Mouse (Mus musculus): ENCODE data around the gene Fbln1. TPM values are rescaled to one million over a fixed set of nuclear protein-coding genes. Genes with fewer than 3 reads are reported as not detected.

The Fbln1 gene
- polyA plus RNA-seq, 1 experiment from 2014 or later = 188 TPM

GRCm38 (mm10) chr15:85303241-85303640 lies 97.5 kb downstream of the Fbln1 start:
- 80% methylated on average over 4 of the region's 4 CpGs for WGBS
- Histone ChIP-seq H3K27ac (ENCODE audit: low read depth, low read length) (no peak overlapping the region), H3K27me3 (ENCODE audit: control insufficient read depth, insufficient read depth, low read length) (no peaks in the 10 kb centered on the region), H3K36me3 (ENCODE audit: control insufficient read depth, insufficient read depth, low read length) (no peaks in the 10 kb centered on the region), H3K9me3 (ENCODE audit: control insufficient read depth, low read length) (no peaks in the 10 kb centered on the region), H3K9ac (ENCODE audit: low read depth, low read length) (no peak overlapping the region), H3K4me2 (replicated peaks; ENCODE audit: low read depth, low read length) (no peak overlapping the region), H3K4me3 (ENCODE audit: low read length) (no peak overlapping the region), H3K4me1 (ENCODE audit: control insufficient read depth, insufficient read depth, low read length) (peaks cover 2% of the 10 kb centered on the region; the same call in 1 of the 2 replicates)
- ATAC-seq (ENCODE audit: low FRiP score, low TSS enrichment) = no peak

- H3K4me3 ChIP-seq (ENCODE audit: low read length) = no peak overlapping the region
- no peaks in the 10 kb centered on the region for H3K27me3 ChIP-seq (ENCODE audit: control insufficient read depth, insufficient read depth, low read length)
- H3K36me3 ChIP-seq (ENCODE audit: control insufficient read depth, insufficient read depth, low read length) = no peaks in the 10 kb centered on the region
- H3K27ac ChIP-seq (ENCODE audit: low read depth, low read length) = no peak overlapping the region
- no peak for ATAC-seq (ENCODE audit: low FRiP score, low TSS enrichment)
- H3K9me3 ChIP-seq (ENCODE audit: control insufficient read depth, low read length) = no peaks in the 10 kb centered on the region
- H3K4me2 ChIP-seq (replicated peaks; ENCODE audit: low read depth, low read length) = no peak overlapping the region
- no peak overlapping the region for H3K9ac ChIP-seq (ENCODE audit: low read depth, low read length)
- no peaks in the 10 kb centered on the region for H3K4me1 ChIP-seq (ENCODE audit: control insufficient read depth, insufficient read depth, low read length)
- 86% methylated on average over 4 of the region's 4 CpGs for WGBS
Observed at GRCm38 (mm10) chr15:85303976-85304375, 98.2 kb downstream of the Fbln1 start.

- H3K4me2 ChIP-seq (replicated peaks; ENCODE audit: low read depth, low read length) = no peak overlapping the region
- H3K27ac ChIP-seq (ENCODE audit: low read depth, low read length) = no peak overlapping the region
- whole genome bisulfite sequencing = 92% methylated on average over 2 of the region's 2 CpGs
- no peaks in the 10 kb centered on the region for H3K4me1 ChIP-seq (ENCODE audit: control insufficient read depth, insufficient read depth, low read length)
- H3K9ac ChIP-seq (ENCODE audit: low read depth, low read length) = no peak overlapping the region
- no peak overlapping the region for H3K4me3 ChIP-seq (ENCODE audit: low read length)
- ATAC-seq (ENCODE audit: low FRiP score, low TSS enrichment) = no peak
- no peaks in the 10 kb centered on the region for H3K36me3 ChIP-seq (ENCODE audit: control insufficient read depth, insufficient read depth, low read length)
- H3K27me3 ChIP-seq (ENCODE audit: control insufficient read depth, insufficient read depth, low read length) = no peaks in the 10 kb centered on the region
- H3K9me3 ChIP-seq (ENCODE audit: control insufficient read depth, low read length) = no peaks in the 10 kb centered on the region
Observed at GRCm38 (mm10) chr15:85307061-85307660, 101.4 kb downstream of the Fbln1 start.

- no peak for ATAC-seq (ENCODE audit: low FRiP score, low TSS enrichment)
- WGBS = 66% methylated on average over 10 of the region's 10 CpGs
- Histone ChIP-seq H3K27ac (ENCODE audit: low read depth, low read length) (no peak overlapping the region), H3K9me3 (ENCODE audit: control insufficient read depth, low read length) (no peaks in the 10 kb centered on the region), H3K4me1 (ENCODE audit: control insufficient read depth, insufficient read depth, low read length) (no peaks in the 10 kb centered on the region), H3K4me2 (replicated peaks; ENCODE audit: low read depth, low read length) (no peak overlapping the region), H3K9ac (ENCODE audit: low read depth, low read length) (no peak overlapping the region), H3K27me3 (ENCODE audit: control insufficient read depth, insufficient read depth, low read length) (no peaks in the 10 kb centered on the region), H3K36me3 (ENCODE audit: control insufficient read depth, insufficient read depth, low read length) (no peaks in the 10 kb centered on the region), H3K4me3 (ENCODE audit: low read length) (no peak overlapping the region)
Observed at GRCm38 (mm10) chr15:85311058-85311657, 105.4 kb downstream of the Fbln1 start.

- Histone ChIP-seq H3K9me3 (ENCODE audit: control insufficient read depth, low read length) (no peaks in the 10 kb centered on the region), H3K9ac (ENCODE audit: low read depth, low read length) (no peak overlapping the region), H3K4me3 (ENCODE audit: low read length) (no peak overlapping the region), H3K27ac (ENCODE audit: low read depth, low read length) (no peak overlapping the region), H3K27me3 (ENCODE audit: control insufficient read depth, insufficient read depth, low read length) (no peaks in the 10 kb centered on the region), H3K4me2 (replicated peaks; ENCODE audit: low read depth, low read length) (no peak overlapping the region), H3K4me1 (ENCODE audit: control insufficient read depth, insufficient read depth, low read length) (no peaks in the 10 kb centered on the region), H3K36me3 (ENCODE audit: control insufficient read depth, insufficient read depth, low read length) (no peaks in the 10 kb centered on the region)
- ATAC-seq (ENCODE audit: low FRiP score, low TSS enrichment) = no peak
- WGBS = 57% methylated on average over 10 of the region's 13 CpGs
Observed at GRCm38 (mm10) chr15:85315378-85316025, 109.8 kb downstream of the Fbln1 start.

GRCm38 (mm10) chr15:85316342-85317140 lies 110.8 kb downstream of the Fbln1 start:
- Histone ChIP-seq H3K4me3 (ENCODE audit: low read length) (no peak overlapping the region), H3K36me3 (ENCODE audit: control insufficient read depth, insufficient read depth, low read length) (no peaks in the 10 kb centered on the region), H3K9ac (ENCODE audit: low read depth, low read length) (no peak overlapping the region), H3K9me3 (ENCODE audit: control insufficient read depth, low read length) (no peaks in the 10 kb centered on the region), H3K27ac (ENCODE audit: low read depth, low read length) (no peak overlapping the region), H3K27me3 (ENCODE audit: control insufficient read depth, insufficient read depth, low read length) (no peaks in the 10 kb centered on the region), H3K4me2 (replicated peaks; ENCODE audit: low read depth, low read length) (no peak overlapping the region), H3K4me1 (ENCODE audit: control insufficient read depth, insufficient read depth, low read length) (no peaks in the 10 kb centered on the region)
- 42% methylated on average over 14 of the region's 14 CpGs for WGBS
- no peak for ATAC-seq (ENCODE audit: low FRiP score, low TSS enrichment)

- Histone ChIP-seq H3K4me2 (replicated peaks; ENCODE audit: low read depth, low read length) (no peak overlapping the region), H3K4me3 (ENCODE audit: low read length) (no peak overlapping the region), H3K9me3 (ENCODE audit: control insufficient read depth, low read length) (no peaks in the 10 kb centered on the region), H3K27me3 (ENCODE audit: control insufficient read depth, insufficient read depth, low read length) (no peaks in the 10 kb centered on the region), H3K27ac (ENCODE audit: low read depth, low read length) (no peak overlapping the region), H3K4me1 (ENCODE audit: control insufficient read depth, insufficient read depth, low read length) (no peaks in the 10 kb centered on the region), H3K9ac (ENCODE audit: low read depth, low read length) (no peak overlapping the region), H3K36me3 (ENCODE audit: control insufficient read depth, insufficient read depth, low read length) (no peaks in the 10 kb centered on the region)
- no peak for ATAC-seq (ENCODE audit: low FRiP score, low TSS enrichment)
- 61% methylated on average over 11 of the region's 11 CpGs for WGBS
Observed at GRCm38 (mm10) chr15:85319924-85320668, 114.3 kb downstream of the Fbln1 start.

- H3K36me3 ChIP-seq (ENCODE audit: control insufficient read depth, insufficient read depth, low read length) = no peaks in the 10 kb centered on the region
- no peak overlapping the region for H3K4me3 ChIP-seq (ENCODE audit: low read length)
- ATAC-seq (ENCODE audit: low FRiP score, low TSS enrichment) = no peak
- H3K4me1 ChIP-seq (ENCODE audit: control insufficient read depth, insufficient read depth, low read length) = 0 out of 2 replicates have a peak, but pooled peaks cover 5% of the 10 kb centered on the region
- H3K27me3 ChIP-seq (ENCODE audit: control insufficient read depth, insufficient read depth, low read length) = no peaks in the 10 kb centered on the region
- WGBS = 88% methylated on average over 4 of the region's 4 CpGs
- H3K4me2 ChIP-seq (replicated peaks; ENCODE audit: low read depth, low read length) = no peak overlapping the region
- no peak overlapping the region for H3K27ac ChIP-seq (ENCODE audit: low read depth, low read length)
- no peak overlapping the region for H3K9ac ChIP-seq (ENCODE audit: low read depth, low read length)
- no peaks in the 10 kb centered on the region for H3K9me3 ChIP-seq (ENCODE audit: control insufficient read depth, low read length)
Observed at GRCm38 (mm10) chr15:85323214-85323613, 117.5 kb downstream of the Fbln1 start.

Measured in kidney, embryonic 14.5 days (tissue).